Mouse (Mus musculus): Measurements from ENCODE around the gene Gm9008.
"Not testable (repeated sequence)": the region's sequence is repeated elsewhere in the genome, so short reads cannot be mapped to it uniquely, and the experiment has no call there.

Gm9008 gene

DNA sequence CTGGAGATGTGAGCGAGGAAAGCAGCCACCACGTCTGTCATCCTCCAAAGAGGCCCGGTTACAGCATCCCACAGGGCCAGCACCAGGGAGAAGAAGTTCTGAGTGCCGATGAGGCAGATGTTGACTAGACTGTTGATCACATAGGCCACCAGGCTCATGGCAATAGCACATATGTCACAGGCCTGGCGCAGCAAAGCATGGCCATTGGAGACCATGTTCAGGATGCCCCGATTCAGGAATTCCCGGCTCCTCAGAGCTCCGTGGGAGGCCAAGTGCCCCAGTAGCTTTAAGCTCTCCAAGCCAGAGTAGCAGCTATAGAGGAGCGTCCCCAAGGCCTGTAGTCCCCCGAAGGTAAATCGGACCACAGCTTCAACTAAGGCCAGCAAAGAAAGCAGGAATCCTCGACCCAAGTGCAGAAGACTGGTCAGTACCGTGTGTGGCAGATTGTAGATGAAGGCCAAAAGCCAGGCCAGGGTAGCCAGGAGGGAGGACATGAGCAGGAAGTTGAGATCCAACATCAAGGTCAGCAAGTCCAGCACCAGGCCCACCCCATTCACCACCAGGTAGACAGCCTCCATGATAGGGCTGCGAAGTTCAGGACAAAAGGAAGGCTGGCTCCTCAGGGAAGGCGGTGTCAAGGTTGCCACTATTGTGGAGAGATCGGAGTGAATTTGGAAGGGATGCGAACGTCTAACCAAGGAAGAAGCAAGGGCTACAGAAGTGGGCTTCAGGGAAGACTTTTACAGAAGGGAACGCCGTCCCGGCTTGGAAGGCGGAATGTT is at the start of gene Gm9008:
Gene Gm9008 (minus strand): TSS at position 731 of the 782 bp plus-strand sequence.
- POLR2A ChIA-PET, CTCF ChIA-PET: not testable (repeated sequence)

DNA sequence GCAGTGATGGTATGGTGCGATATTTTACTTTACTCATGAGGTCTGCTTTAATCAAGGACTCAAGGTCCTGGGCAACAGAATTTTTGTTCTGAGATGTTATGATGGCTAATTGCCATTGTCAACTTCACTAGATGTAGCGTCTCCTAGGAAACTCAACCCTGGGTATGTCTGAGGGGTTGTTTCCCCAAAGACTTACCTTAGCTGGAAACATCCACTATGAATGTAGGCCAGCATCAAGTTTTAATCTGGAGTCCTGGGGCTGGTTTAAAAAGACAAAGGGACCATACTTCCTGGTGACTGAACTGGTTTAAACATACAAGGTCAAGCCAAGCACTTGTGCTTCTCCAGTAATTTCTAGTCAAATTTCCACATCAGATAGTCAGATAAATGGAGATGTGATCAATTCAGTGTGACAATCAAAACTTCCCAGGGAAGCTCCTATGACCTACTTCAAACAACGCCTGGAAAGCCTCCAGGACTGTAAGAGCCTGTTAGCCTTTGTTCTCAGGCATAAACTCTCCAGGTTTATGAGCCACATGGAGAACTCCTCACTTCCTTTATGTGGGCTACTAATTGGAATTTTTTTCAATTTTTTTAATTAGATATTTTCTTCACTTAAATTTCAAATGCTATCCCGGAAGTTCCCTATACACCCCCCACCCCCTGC is 24.5 kb upstream of the Gm9008 start:
- CTCF ChIA-PET = no interaction called here
- POLR2A ChIA-PET = interaction anchor here in 1 of 4 experiments (0.5 kb wide), 1 partner anchor 148 kb away, joined by 4 read pairs; no protein-coding TSS in a partner anchor

DNA sequence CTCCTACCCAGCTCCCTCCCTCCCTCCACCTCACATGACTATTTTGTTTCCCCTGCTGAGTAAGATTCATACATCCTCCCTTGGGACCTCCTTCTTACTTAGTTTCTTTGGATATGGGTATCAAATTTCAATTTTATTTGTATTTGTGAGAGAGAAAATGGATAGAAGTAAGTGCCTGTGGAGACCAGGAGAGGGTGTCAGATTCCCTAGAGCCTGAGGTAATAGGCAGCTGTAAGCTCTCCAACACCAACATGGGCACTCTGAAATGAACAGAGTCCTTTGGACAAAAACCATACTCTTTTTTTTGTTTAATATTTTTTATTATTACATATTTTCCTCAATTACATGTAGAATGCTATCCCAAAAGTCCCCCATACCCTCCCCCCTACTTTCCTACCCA is 12.6 kb upstream of the Gm9008 start:
- ChIA-PET CTCF (no interaction called here), POLR2A (interaction anchor here in 1 of 4 experiments (0.6 kb wide), 1 partner anchor 23 kb away, joined by 4 read pairs; no protein-coding TSS in a partner anchor)

DNA sequence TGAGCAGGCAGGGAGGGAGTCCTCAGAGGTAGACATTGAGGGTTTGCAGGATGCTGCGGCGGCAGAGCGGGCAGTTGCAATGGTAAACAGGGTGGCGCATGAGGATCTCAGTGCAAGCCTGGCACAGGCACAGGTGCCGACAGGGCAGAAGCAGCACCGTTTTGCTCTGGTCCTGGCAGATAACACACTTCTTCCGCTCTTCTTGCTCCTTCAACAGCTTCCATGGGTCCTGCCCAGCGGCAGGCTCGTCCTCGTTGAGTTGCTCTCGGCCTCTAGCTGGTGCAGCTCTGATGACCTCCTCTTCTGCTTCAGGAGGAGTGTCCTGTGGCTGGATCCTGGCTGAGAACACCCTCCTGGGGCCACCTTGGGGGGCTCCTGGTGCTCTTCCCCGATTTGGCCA is 1.2 kb downstream of the Gm9008 start:
- POLR2A ChIA-PET, CTCF ChIA-PET: not testable (repeated sequence)

DNA sequence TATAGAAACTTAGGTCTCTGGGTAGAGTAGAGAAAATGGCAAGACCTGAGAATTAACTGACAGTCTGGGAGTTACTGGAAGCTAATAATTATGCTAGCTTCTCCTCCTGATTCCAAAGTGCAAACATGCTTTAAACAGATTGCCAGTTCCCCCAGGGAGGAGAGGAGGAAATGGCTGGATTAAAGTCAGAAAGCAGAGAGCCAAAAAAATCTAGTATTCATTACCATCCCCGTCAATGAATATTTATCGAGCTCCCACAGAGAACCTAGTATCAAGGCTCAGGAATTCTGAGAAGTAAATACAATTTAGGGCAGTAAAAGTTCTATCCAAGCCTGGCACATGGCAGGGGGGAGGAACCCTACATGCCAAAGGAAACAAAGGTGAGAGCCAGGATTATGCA is 29.4 kb downstream of the Gm9008 start:
- ChIA-PET CTCF (no interaction called here), POLR2A (no interaction called here)
